Mouse (Mus musculus) kidney, postnatal 4 days (tissue): Measurements from ENCODE around the gene Gm9117.
"Not testable (repeated sequence)": the region's sequence is repeated elsewhere in the genome, so short reads cannot be mapped to it uniquely, and the experiment has no call there.

Experiments used
- DNase-seq, 2 experiments: peaks; one replicate each; pipeline ENCODE4 v3.0.0; 2021; ENCODE audit warnings: mixed read lengths in 2 of 2

Gene Gm9117

GRCm38 (mm10) chr3:93943443-93943842 is at the start of gene Gm9117:
Gene Gm9117 (minus strand): TSS chr3:93943543.
- DNase-seq = not testable (repeated sequence)

GRCm38 (mm10) chr3:93968938-93969337 is 25.6 kb upstream of the Gm9117 start:
- not testable (repeated sequence) for DNase-seq

GRCm38 (mm10) chr3:93961214-93961613 is 17.9 kb upstream of the Gm9117 start, which contains the start of gene Tdpoz5:
Gene Tdpoz5 (minus strand): TSS chr3:93961314.
- not testable (repeated sequence) for DNase-seq

- DNase-seq = not testable (repeated sequence)
Measured at GRCm38 (mm10) chr3:93938386-93938785, 5.0 kb downstream of the Gm9117 start.
